Mouse (Mus musculus) midbrain, embryonic 13.5 days (tissue): ENCODE results near the gene Auh. TPM values are rescaled to one million over a fixed set of nuclear protein-coding genes. Genes with fewer than 3 reads are reported as not detected.

Experiments
- ATAC-seq: fragments of 200-750 bp; cut with Nextera tagmentation; 2 replicates; pipeline ENCODE4 v1.8.0; 2017; ENCODE audit warnings: mild to moderate bottlenecking, moderate TSS enrichment, moderate library complexity
- H3K27ac ChIP-seq: fragments of 300-500 bp; sonication (generic); 2 replicates; pipeline ENCODE4 v1.5.1; 2015; ENCODE audit warnings: inconsistent platforms, mild to moderate bottlenecking, moderate library complexity
- H3K27me3 ChIP-seq: fragments of 300-500 bp; sonication (generic); 2 replicates; pipeline ENCODE4 v1.6.1; 2015; ENCODE audit warnings: mild to moderate bottlenecking, inconsistent platforms
- H3K36me3 ChIP-seq: fragments of 300-500 bp; sonication (generic); 2 replicates; pipeline ENCODE4 v1.6.1; 2015; ENCODE audit warnings: mild to moderate bottlenecking, inconsistent platforms
- H3K4me1 ChIP-seq: fragments of 300-500 bp; sonication (generic); replicated peaks from 2 replicates; pipeline ENCODE4 v1.6.1; 2015; ENCODE audit warnings: inconsistent platforms
- H3K4me2 ChIP-seq: fragments of 300-500 bp; sonication (generic); replicated peaks from 2 replicates; pipeline ENCODE4 v1.6.1; 2015; ENCODE audit warnings: moderate library complexity, mild to moderate bottlenecking, inconsistent platforms
- H3K4me3 ChIP-seq: fragments of 300-500 bp; sonication (generic); replicated peaks from 2 replicates; pipeline ENCODE4 v1.5.1; 2015; ENCODE audit warnings: mild to moderate bottlenecking, inconsistent platforms
- H3K9ac ChIP-seq: fragments of 300-500 bp; sonication (generic); replicated peaks from 2 replicates; pipeline ENCODE4 v1.6.1; 2015; ENCODE audit warnings: mild to moderate bottlenecking, inconsistent platforms
- H3K9me3 ChIP-seq: fragments of 300-500 bp; sonication (generic); 2 replicates; pipeline ENCODE4 v1.6.1; 2016; ENCODE audit warnings: mild to moderate bottlenecking, inconsistent platforms
- WGBS: fragments of 180-500 bp; shearing (Covaris S2); methylation state at CpG from one replicate; pipeline ENCODE4 v1.1.7; 2015; 5-methylcytosine and 5-hydroxymethylcytosine counted together
- polyA plus RNA-seq: library from polyadenylated mRNA; unstranded; fragments of >200 nt; fragmentation: Nextera tagmentation; extraction: Ambion mirVana; gene quantifications from 2 replicates; pipeline ENCODE4 v1.2.1, GENCODE M21; 2015

Gene Auh
- polyA plus RNA-seq, 1 experiment from 2014 or later: 58.4 TPM

- Histone ChIP-seq H3K4me3 (no peak overlapping the region), H3K9ac (no peak overlapping the region), H3K4me2 (no peak overlapping the region), H3K9me3 (no peaks in the 10 kb centered on the region), H3K36me3 (no peaks in the 10 kb centered on the region), H3K27me3 (no peaks in the 10 kb centered on the region), H3K4me1 (0 out of 2 replicates have a peak, but pooled peaks cover 7% of the 10 kb centered on the region), H3K27ac (no peak overlapping the region)
- 77% methylated on average over 6 of the region's 6 CpGs for WGBS
- no peak for ATAC-seq
Observed at GRCm38 (mm10) chr13:52805581-52805980, 123.9 kb downstream of the Auh start.

GRCm38 (mm10) chr13:52802482-52802881, 127.0 kb downstream of the Auh start:
- Histone ChIP-seq H3K4me3 (no peak overlapping the region), H3K9ac (no peak overlapping the region), H3K36me3 (no peaks in the 10 kb centered on the region), H3K9me3 (no peaks in the 10 kb centered on the region), H3K27ac (no peak overlapping the region), H3K27me3 (no peaks in the 10 kb centered on the region), H3K4me2 (no peak overlapping the region), H3K4me1 (0 out of 2 replicates have a peak, but pooled peaks cover 5% of the 10 kb centered on the region)
- WGBS: 80% methylated on average over 4 of the region's 4 CpGs
- no peak for ATAC-seq

GRCm38 (mm10) chr13:52800687-52801341, 128.7 kb downstream of the Auh start:
- Histone ChIP-seq H3K9me3 (no peaks in the 10 kb centered on the region), H3K4me2 (no peak overlapping the region), H3K27ac (no peak overlapping the region), H3K9ac (no peak overlapping the region), H3K4me3 (no peak overlapping the region), H3K36me3 (no peaks in the 10 kb centered on the region), H3K27me3 (no peaks in the 10 kb centered on the region), H3K4me1 (0 out of 2 replicates have a peak, but pooled peaks cover 4% of the 10 kb centered on the region)
- 48% methylated on average over 4 of the region's 4 CpGs for WGBS
- ATAC-seq: no peak

- Histone ChIP-seq H3K9ac (no peak overlapping the region), H3K27ac (no peak overlapping the region), H3K4me2 (no peak overlapping the region), H3K4me3 (no peak overlapping the region), H3K27me3 (no peaks in the 10 kb centered on the region), H3K36me3 (no peaks in the 10 kb centered on the region), H3K9me3 (no peaks in the 10 kb centered on the region), H3K4me1 (no peaks in the 10 kb centered on the region)
- no peak for ATAC-seq
- 87% methylated on average over 2 of the region's 2 CpGs for WGBS
Observed at GRCm38 (mm10) chr13:52800091-52800490, 129.4 kb downstream of the Auh start.

GRCm38 (mm10) chr13:52794232-52794631, 135.2 kb downstream of the Auh start:
- no peaks in the 10 kb centered on the region for H3K36me3 ChIP-seq
- H3K9ac ChIP-seq: no peak overlapping the region
- H3K27ac ChIP-seq: no peak overlapping the region
- no peak overlapping the region for H3K4me3 ChIP-seq
- WGBS: 90% methylated on average over 4 of the region's 4 CpGs
- no peak for ATAC-seq
- H3K4me2 ChIP-seq: no peak overlapping the region
- no peaks in the 10 kb centered on the region for H3K27me3 ChIP-seq
- no peaks in the 10 kb centered on the region for H3K4me1 ChIP-seq
- H3K9me3 ChIP-seq: no peaks in the 10 kb centered on the region

- Histone ChIP-seq H3K36me3 (no peaks in the 10 kb centered on the region), H3K9ac (no peak overlapping the region), H3K27ac (no peak overlapping the region), H3K4me3 (no peak overlapping the region), H3K4me2 (no peak overlapping the region), H3K4me1 (no peaks in the 10 kb centered on the region), H3K27me3 (no peaks in the 10 kb centered on the region), H3K9me3 (no peaks in the 10 kb centered on the region)
- no peak for ATAC-seq
- WGBS: 91% methylated on average over 13 of the region's 13 CpGs
Observed at GRCm38 (mm10) chr13:52793434-52793989, 136.0 kb downstream of the Auh start.

GRCm38 (mm10) chr13:52792242-52792844, 137.1 kb downstream of the Auh start:
- Histone ChIP-seq H3K4me3 (no peak overlapping the region), H3K9ac (no peak overlapping the region), H3K27ac (no peak overlapping the region), H3K36me3 (no peaks in the 10 kb centered on the region), H3K4me1 (no peaks in the 10 kb centered on the region), H3K27me3 (no peaks in the 10 kb centered on the region), H3K9me3 (no peaks in the 10 kb centered on the region), H3K4me2 (no peak overlapping the region)
- 94% methylated on average over 9 of the region's 9 CpGs for WGBS
- ATAC-seq: no peak

- no peak overlapping the region for H3K9ac ChIP-seq
- 80% methylated on average over 5 of the region's 5 CpGs for WGBS
- H3K27me3 ChIP-seq: no peaks in the 10 kb centered on the region
- H3K4me1 ChIP-seq: no peaks in the 10 kb centered on the region
- no peaks in the 10 kb centered on the region for H3K36me3 ChIP-seq
- H3K4me2 ChIP-seq: no peak overlapping the region
- H3K4me3 ChIP-seq: no peak overlapping the region
- ATAC-seq: no peak
- no peak overlapping the region for H3K27ac ChIP-seq
- no peaks in the 10 kb centered on the region for H3K9me3 ChIP-seq
Observed at GRCm38 (mm10) chr13:52790894-52791293, 138.6 kb downstream of the Auh start.

Other genes starting within 250 kb of the Auh start
- gene Nfil3, start 51.4 kb upstream of the Auh start, polyA plus RNA-seq: 40.5 and 41.3 TPM in 2 replicates